Mouse (Mus musculus) cortical plate, adult 2 months (tissue): Measurements from ENCODE around the gene Pusl1. TPM values are rescaled to one million over a fixed set of nuclear protein-coding genes. Genes with fewer than 3 reads are reported as not detected.

Experiments
- H3K27ac ChIP-seq: fragments of 200-500 bp; 2 replicates; pipeline ENCODE4 v1.5.1; 2012; ENCODE audit warnings: low read length, control low read depth, inconsistent platforms; ENCODE audit not compliant: insufficient read depth
- H3K4me1 ChIP-seq: fragments of 200-500 bp; 2 replicates; pipeline ENCODE4 v1.6.1; 2011; ENCODE audit warnings: low read length; ENCODE audit not compliant: control insufficient read depth, insufficient read depth
- H3K4me3 ChIP-seq: fragments of 200-500 bp; 2 replicates; pipeline ENCODE4 v1.5.1; 2011; ENCODE audit warnings: mild to moderate bottlenecking, low read length, control low read depth; ENCODE audit not compliant: insufficient read depth
- CTCF ChIP-seq: fragments of 200-500 bp; IDR thresholded peaks from 2 replicates; pipeline ENCODE4 v1.5.1; 2011; ENCODE audit warnings: mild to moderate bottlenecking, control low read depth, low read length; ENCODE audit not compliant: insufficient read depth; ENCODE audit errors: extremely low read depth
- POLR2A ChIP-seq: fragments of 200-500 bp; IDR thresholded peaks from 2 replicates; pipeline ENCODE4 v1.6.1; 2011; ENCODE audit warnings: mild to moderate bottlenecking, low read length, control low read depth; ENCODE audit not compliant: insufficient read depth; ENCODE audit errors: extremely low read depth
- polyA plus RNA-seq: library from polyadenylated mRNA; depleted of rRNA; stranded (reverse); fragments of >200 nt; gene quantifications from 2 replicates; pipeline ENCODE4 v1.2.3, GENCODE M21; 2012

Pusl1 gene
- polyA plus RNA-seq, 1 experiment, result 90.6 TPM

DNA sequence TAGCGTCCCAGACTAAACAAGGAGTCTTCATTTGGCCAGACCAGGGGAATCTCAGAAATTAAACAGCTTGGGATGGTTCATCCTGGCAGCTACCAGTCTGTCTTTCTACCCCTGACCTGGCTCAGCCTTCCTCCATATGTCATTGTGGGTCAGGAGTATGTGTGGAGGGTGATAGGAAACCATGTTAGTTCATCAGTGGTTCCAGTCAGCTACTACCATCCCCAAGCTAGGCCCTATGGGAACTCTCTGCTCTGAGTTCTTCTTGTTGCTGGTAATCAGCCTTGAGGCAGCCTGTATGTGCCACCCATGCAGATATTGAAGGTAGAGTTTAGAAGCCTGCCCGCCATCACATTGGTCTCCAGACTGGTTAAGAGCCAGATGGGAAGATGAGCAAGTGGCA, 6.7 kb upstream of the Pusl1 start:
- TF ChIP-seq CTCF, result no peak
- TF ChIP-seq POLR2A, result no peak
- Histone ChIP-seq H3K27ac (no peak overlapping the region), H3K4me1 (peaks cover 6% of the 10 kb centered on the region; the same call in 1 of the 2 replicates), H3K4me3 (no peak overlapping the region)

DNA sequence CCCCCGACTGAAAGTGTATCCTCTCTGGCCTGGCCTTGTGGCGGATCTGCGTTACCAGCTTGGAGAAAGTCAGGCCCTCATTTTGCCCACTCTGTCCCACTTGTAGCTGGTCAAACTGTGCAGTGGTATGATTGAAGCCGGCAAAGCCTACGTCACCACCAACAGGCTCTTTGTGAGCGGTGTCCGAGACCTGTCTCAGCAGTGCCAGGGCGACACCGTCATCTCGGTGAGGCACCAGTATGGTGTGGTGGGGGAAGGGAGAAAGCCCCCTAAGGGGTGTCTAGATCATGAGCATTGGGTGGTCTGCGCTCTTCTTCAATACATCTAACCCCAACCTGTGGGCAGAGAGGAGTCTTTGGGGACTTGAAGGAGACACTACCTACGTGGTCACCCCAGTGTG, 4.9 kb upstream of the Pusl1 start:
- Histone ChIP-seq H3K27ac (no peak overlapping the region), H3K4me3 (no peak overlapping the region), H3K4me1 (peaks cover 8% of the 10 kb centered on the region)
- TF ChIP-seq POLR2A (no peak), CTCF (no peak)

DNA sequence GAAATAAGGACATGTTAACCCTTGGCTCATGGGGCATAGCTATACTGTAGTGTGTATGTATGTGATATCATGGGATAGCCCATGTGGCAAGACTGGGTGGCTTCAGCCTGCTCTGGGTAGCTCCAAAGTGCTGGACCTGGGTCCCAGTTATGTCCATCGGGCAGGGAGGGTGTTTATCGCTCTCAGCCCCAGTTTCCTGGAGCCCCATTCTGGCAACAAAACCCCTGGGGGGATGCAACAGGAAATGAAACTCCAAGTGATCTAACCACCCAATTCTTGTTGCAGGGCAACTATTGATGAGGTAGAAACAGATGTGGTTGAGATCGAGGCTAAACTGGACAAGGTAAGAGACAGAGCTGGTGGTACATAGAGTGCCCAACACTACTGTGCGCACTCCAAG, 4.2 kb upstream of the Pusl1 start:
- Histone ChIP-seq H3K4me3 (peak overlapping the region; percentile 99; the same call in 1 of the 2 replicates), H3K27ac (no peak overlapping the region), H3K4me1 (peaks cover 8% of the 10 kb centered on the region)
- TF ChIP-seq CTCF, result no peak
- TF ChIP-seq POLR2A, result no peak

DNA sequence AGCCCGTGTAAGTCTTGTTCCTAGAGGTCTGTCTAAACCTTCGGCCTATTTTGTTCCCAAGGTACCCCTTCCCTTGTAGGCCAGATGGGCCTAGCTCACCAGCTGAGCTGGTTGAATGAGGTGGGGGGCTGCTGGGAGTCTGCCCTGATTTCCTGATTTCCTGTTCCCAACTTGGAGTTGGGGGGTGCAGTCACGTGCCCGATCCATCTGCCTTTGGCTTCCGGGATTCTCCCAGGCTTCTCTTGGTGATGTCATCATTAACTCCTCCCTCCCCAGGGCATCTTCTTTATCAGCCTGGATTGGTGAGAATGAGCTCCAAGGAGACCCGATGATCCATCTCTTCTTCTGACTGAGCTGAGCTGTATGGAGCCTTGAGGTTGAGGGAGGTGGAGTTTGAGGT, 3.6 kb upstream of the Pusl1 start:
- H3K4me3 ChIP-seq, result peak overlapping the region; percentile 99
- TF ChIP-seq POLR2A, result no peak
- no peak for TF ChIP-seq CTCF
- H3K4me1 ChIP-seq, result peaks cover 8% of the 10 kb centered on the region
- peak overlapping the region; percentile 79 for H3K27ac ChIP-seq

DNA sequence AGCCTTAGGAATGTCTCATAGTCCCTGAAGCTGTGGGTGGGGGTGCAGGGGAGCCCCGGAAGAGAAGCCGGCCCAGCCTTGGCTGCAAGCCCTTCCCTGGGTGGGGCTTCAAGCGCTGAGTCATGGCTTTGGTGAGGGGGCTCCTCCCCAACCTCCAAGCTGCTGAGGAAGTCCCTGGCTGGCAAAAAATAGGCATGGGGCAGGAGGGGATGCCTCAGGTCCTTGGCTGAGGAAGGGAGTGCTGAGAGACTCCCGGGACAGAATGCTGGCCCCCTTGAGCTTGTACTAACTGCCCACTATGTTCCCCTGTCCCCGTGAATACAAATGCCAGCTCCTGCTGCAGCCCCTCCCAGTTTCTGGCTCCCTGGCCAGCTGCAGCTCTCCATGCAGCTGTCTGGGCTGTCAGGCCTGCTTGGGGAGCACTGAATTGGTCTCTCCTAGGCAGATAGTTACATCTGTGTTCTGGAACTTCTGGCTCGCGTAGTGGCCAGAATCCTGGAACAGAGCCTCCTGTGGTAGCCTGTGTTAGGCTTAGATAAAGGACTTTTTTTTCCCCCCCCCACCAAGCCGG, 2.8 kb upstream of the Pusl1 start:
- peak; percentile 43; the same call in 1 of the 2 replicates for TF ChIP-seq POLR2A
- TF ChIP-seq CTCF, result no peak
- peak overlapping the region; percentile 99 for H3K4me3 ChIP-seq
- H3K4me1 ChIP-seq, result peaks cover 8% of the 10 kb centered on the region
- peak overlapping the region; percentile 79 for H3K27ac ChIP-seq

DNA sequence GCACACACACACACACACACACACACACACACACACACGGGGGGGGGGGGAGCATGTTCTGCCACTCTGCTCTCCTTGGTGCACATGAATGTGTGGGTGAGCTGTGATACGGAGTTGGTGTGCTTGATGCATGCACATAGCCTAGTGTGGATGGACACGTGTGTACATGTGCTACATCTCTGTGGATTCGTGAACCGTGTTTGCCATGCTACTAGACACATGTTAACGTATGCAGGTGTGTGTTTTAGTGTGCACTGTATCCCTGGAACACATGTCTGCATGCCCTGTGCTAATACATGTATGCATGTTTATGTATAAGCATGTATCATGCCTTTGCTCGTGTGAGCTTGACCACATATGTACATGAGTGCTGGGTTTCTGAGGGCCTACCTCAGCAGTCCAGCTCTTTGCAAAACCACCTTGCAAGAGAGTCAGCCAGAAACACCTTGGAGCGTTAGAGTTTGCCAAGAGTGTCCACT, 1.7 kb upstream of the Pusl1 start:
- Histone ChIP-seq H3K4me3 (peak overlapping the region; percentile 99), H3K4me1 (peaks cover 8% of the 10 kb centered on the region), H3K27ac (no peak overlapping the region)
- TF ChIP-seq CTCF (no peak), POLR2A (no peak)

DNA sequence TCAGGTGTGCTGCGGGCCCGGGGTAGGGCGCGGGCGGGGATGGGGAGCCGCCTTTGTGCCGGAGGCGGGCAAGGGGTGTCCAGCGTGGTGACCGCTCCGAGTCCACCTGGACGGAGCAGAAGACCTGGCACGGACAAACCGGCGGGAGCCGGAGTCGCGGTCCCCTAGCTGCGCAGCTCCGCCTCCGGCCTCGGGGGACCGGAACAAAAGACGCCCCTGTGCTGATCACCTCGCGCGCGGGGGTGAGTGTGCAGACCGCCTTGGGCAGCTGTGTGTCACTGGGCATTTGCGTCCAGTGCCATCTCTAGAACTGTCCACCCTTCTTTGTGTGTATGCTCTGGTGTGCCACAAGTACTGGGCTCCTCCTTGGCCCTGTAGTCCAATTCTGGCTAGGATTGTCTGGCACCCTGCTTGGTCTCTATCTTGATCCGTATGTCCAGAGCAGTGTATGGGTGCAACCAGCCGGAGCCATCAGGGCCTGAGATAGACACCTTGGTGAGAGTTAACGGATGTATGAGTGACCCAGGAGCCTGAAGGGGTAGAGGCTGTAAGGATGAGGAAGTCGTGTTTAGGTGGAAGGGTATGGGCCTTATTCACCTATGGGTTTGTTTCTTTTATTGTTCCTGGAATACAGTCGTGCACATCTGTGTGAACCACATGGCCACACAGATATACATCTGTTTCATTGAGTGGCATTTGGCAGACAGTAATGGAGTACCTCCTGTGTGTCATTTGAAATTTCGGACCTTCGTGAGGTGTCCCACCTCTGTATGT, 1.0 kb upstream of the Pusl1 start:
- Histone ChIP-seq H3K4me1 (peaks cover 8% of the 10 kb centered on the region), H3K4me3 (peak overlapping the region; percentile 99), H3K27ac (peak overlapping the region; percentile 95)
- no peak for TF ChIP-seq CTCF
- TF ChIP-seq POLR2A, result no peak

DNA sequence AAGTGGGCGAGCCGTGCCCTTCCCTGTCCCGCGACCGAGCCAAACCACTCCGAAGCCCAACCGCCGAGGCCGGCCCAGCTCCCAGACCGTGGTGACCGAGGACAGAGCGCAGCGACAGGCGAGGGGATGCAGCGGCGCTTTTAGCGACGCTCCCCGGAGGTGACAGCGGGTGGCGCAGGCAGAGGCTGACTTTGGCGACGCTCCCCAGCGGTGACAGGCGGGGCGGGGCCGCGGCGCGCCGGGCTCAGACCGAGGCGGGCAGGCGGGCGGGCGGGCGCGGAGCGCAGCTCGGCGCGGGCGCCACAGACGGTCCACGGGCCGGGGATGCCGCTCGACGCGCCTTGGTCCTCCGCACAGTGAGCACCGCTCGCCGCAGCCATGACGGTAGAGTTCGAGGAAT, 436 bp upstream of the Pusl1 start:
- TF ChIP-seq POLR2A, result peak; percentile 52
- no peak for TF ChIP-seq CTCF
- H3K4me1 ChIP-seq, result peaks cover 8% of the 10 kb centered on the region
- H3K4me3 ChIP-seq, result peak overlapping the region; percentile 99
- peak overlapping the region; percentile 100 for H3K27ac ChIP-seq

DNA sequence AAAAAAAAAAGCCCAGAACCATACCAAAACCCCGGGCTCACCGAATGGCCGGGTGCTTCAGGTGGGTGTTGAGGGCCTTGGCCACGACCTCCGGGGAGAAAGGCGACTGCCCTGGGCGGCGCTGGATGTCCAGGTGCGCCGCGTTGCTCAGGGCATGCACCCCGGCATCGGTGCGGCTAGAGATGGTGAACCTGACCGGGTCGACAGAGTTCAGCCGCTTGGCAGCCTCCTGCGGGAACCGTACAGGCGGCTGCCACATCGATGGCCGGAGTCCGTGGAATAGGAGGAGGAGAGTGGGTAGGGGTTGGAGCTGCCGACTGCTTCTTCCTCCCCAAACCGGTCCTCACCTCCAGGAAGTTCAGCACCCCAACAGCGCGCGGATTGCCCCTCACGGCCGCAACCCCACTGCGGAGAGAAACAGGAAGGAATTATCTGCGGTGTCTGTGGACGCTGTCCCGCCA, 540 bp downstream of the Pusl1 start:
- no peak for TF ChIP-seq CTCF
- no peak for TF ChIP-seq POLR2A
- Histone ChIP-seq H3K4me3 (peak overlapping the region; percentile 99), H3K27ac (0 out of 2 replicates have a peak overlapping the region, but pooled peaks have one; percentile 7), H3K4me1 (peaks cover 8% of the 10 kb centered on the region)

DNA sequence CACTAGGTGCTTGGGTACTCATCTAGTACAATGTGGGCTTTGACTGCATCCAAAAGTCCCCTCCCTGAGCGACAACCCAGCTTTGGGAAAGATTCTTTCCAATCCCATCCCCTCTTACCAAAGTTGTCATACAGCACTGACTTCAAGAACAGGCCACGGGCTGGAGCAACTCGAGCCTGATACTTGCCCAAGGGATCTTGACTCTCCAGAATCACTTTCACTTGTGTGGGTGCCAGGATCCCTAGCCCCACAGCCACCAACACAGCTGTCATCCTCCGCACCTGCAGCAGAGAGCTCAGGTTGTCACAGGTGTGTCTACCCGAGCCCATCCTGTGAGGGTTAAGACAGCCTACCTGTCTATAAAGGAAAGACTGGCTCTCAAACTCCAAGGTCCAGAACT, 2.3 kb downstream of the Pusl1 start:
- Histone ChIP-seq H3K4me3 (no peak overlapping the region), H3K4me1 (peaks cover 6% of the 10 kb centered on the region), H3K27ac (no peak overlapping the region)
- TF ChIP-seq POLR2A (no peak), CTCF (no peak)
